Mouse (Mus musculus): ENCODE data around the gene Commd2. TPM values are rescaled to one million over a fixed set of nuclear protein-coding genes. Genes with fewer than 3 reads are reported as not detected.

Gene Commd2
- total and polyA plus RNA-seq, 3 experiments: 35.3 to 65.3 (median 53.2) TPM

DNA sequence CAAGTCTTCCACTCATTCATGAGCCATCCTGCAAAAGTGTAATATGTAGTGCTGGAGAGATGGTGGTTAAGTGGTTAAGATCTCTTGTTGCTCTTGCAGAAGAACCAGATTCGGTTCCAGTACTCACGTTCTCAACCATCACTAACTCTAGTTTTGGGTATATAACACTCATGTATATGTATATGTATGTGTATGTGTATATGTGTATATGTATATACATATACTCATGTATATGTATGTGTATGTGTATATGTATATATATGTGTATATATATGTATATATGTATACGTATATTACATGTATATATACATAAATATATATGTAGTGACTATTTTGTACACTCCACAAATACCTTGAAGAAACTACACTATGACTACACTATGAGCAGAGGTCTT is 347 bp upstream of the Commd2 start:
- DNase-seq (ENCODE audit: extremely low read depth): no peak
- H3K36me3 ChIP-seq (replicated peaks in 1 of 2; ENCODE audit: control insufficient read depth in 1 of 2, insufficient read depth in 1 of 2, low read length in 1 of 2): peaks cover 2 to 15% of the 10 kb centered on the region in 2 experiments
- no peak for TF ChIP-seq HCFC1 (IDR thresholded peaks at IDR 0.05; ENCODE audit: low read depth, low read length)
- no peak for TF ChIP-seq KAT2A (IDR thresholded peaks at IDR 0.05; ENCODE audit: insufficient replicate concordance, low read length)
- no peak for TF ChIP-seq CHD1 (IDR thresholded peaks at IDR 0.05; ENCODE audit: low read depth, low read length)
- no peak for TF ChIP-seq CHD2 (IDR thresholded peaks at IDR 0.05; ENCODE audit: low read length)
- peak; percentile 5; the same call in 1 of the 2 replicates for TF ChIP-seq NELFE (IDR thresholded peaks at IDR 0.05; ENCODE audit: low read depth, low read length)
- TF ChIP-seq TCF12 (IDR thresholded peaks at IDR 0.05; ENCODE audit: low read depth, low read length): no peak
- dilution Hi-C loops (cut with MboI; ENCODE audit: extremely low pct_ligation_motif_present, extremely low pct_unique_long_range_greater_than_20kb, low sequenced_read_pairs) (no loop called here), in situ Hi-C loops (cut with MboI; ENCODE audit: low pct_ligation_motif_present, low pct_unique_long_range_greater_than_20kb, low sequenced_read_pairs) (loop anchor here (25.0 kb wide), 1 partner anchor 460 kb away; no protein-coding TSS in a partner anchor)
- peaks cover 11% of the 10 kb centered on the region for H3K79me2 ChIP-seq (replicated peaks; ENCODE audit: control insufficient read depth, extremely low read depth, insufficient read depth, poor library complexity, severe bottlenecking)
- no peak overlapping the region for H3K27ac ChIP-seq (ENCODE audit: insufficient read depth, low read depth)
- no peaks in the 10 kb centered on the region for H3K9me3 ChIP-seq (replicated peaks; ENCODE audit: low read length)
- H3K4me1 ChIP-seq (ENCODE audit: control insufficient read depth in 1 of 2, insufficient read depth in 2 of 2): peaks cover 0 to 14% of the 10 kb centered on the region in 2 experiments; a peak in 2 of 4 replicates
- H3K9ac ChIP-seq (ENCODE audit: insufficient read depth, low read depth): peak overlapping the region; percentile 47
- H3K4me2 ChIP-seq (ENCODE audit: insufficient read depth, low read depth, poor library complexity, severe bottlenecking): peak overlapping the region; percentile 63; the same call in 1 of the 2 replicates
- no peaks in the 10 kb centered on the region for H3K27me3 ChIP-seq (replicated peaks)
- peak overlapping the region; percentile 81 to 83 (median 82) for H3K4me3 ChIP-seq (replicated peaks in 1 of 3; ENCODE audit: low read depth in 2 of 3, low read length in 2 of 3, poor library complexity in 1 of 3)

DNA sequence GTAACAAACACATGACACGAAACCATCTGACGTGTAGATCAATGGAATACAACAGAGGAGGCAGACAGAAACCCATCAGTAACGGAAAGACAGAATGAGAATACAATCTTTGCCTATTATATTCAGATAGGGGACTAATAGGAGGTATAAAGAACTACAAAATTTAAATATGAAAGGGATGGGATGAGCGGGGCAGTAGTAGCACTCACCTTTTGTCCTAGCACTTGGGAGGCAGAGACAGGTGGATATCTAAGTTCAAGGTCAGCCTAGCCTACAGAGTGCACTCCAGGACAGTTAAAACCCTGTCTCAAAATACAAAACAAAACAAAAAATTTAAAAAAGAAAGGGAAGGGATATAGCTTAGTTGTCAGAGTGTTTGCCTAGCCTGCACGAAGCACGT is 8.3 kb downstream of the Commd2 start:
- Histone ChIP-seq H3K27ac (ENCODE audit: insufficient read depth, low read depth) (no peak overlapping the region), H3K36me3 (replicated peaks in 1 of 2; ENCODE audit: control insufficient read depth in 1 of 2, insufficient read depth in 1 of 2, low read length in 1 of 2) (peaks cover 16 to 42% of the 10 kb centered on the region in 2 experiments), H3K27me3 (replicated peaks) (no peaks in the 10 kb centered on the region), H3K4me1 (ENCODE audit: control insufficient read depth in 1 of 2, insufficient read depth in 2 of 2) (no peaks in the 10 kb centered on the region), H3K4me2 (ENCODE audit: insufficient read depth, low read depth, poor library complexity, severe bottlenecking) (no peak overlapping the region), H3K9me3 (replicated peaks; ENCODE audit: low read length) (no peaks in the 10 kb centered on the region), H3K79me2 (replicated peaks; ENCODE audit: control insufficient read depth, extremely low read depth, insufficient read depth, poor library complexity, severe bottlenecking) (no peaks in the 10 kb centered on the region), H3K9ac (ENCODE audit: insufficient read depth, low read depth) (no peak overlapping the region), H3K4me3 (replicated peaks in 1 of 3; ENCODE audit: low read depth in 2 of 3, low read length in 2 of 3, poor library complexity in 1 of 3) (no peak overlapping the region)
- in situ Hi-C loops (cut with MboI; ENCODE audit: low pct_ligation_motif_present, low pct_unique_long_range_greater_than_20kb, low sequenced_read_pairs) (no loop called here), dilution Hi-C loops (cut with MboI; ENCODE audit: extremely low pct_ligation_motif_present, extremely low pct_unique_long_range_greater_than_20kb, low sequenced_read_pairs) (no loop called here)
- DNase-seq (ENCODE audit: extremely low read depth): no peak
- TF ChIP-seq PAX5 (IDR thresholded peaks at IDR 0.05; ENCODE audit: low read length) (no peak), MYC (IDR thresholded peaks at IDR 0.05; ENCODE audit: low read depth, low read length) (no peak), HCFC1 (IDR thresholded peaks at IDR 0.05; ENCODE audit: low read depth, low read length) (no peak), ZKSCAN1 (IDR thresholded peaks at IDR 0.05; ENCODE audit: borderline replicate concordance, low read depth, low read length) (no peak), ELF1 (IDR thresholded peaks at IDR 0.05; ENCODE audit: low read depth, low read length) (no peak)

DNA sequence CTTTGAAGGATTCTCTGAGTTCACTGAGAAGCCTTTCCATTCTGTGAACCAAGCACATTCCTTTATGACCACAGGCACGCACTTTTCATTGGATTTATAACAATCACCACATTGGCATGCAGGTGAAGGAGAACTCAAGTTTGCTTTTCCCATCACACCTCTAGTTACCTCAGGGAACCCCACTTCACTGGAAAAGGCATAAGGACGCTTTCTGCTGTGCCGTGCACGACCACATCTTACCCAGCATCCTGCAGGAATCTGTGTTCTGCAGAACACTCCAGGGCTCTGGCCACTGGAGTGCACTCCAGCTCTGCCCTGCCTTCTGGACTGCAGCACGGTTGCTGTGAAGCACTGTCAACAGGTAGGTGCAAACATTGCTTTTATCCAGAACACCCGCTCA is 13.9 kb downstream of the Commd2 start:
- no peak for TF ChIP-seq BHLHE40 (IDR thresholded peaks at IDR 0.05; ENCODE audit: low read depth, low read length)
- TF ChIP-seq CHD1 (IDR thresholded peaks at IDR 0.05; ENCODE audit: low read depth, low read length): no peak
- TF ChIP-seq JUND (conservative IDR thresholded peaks at IDR 0.05; ENCODE audit: low read depth, low read length): no peak
- TF ChIP-seq MYC (IDR thresholded peaks at IDR 0.05; ENCODE audit: low read depth, low read length): no peak
- TF ChIP-seq NRF1 (IDR thresholded peaks at IDR 0.05; ENCODE audit: low read depth, low read length): no peak
- TF ChIP-seq USF2 (conservative IDR thresholded peaks at IDR 0.05; ENCODE audit: low read depth, low read length): no peak
- TF ChIP-seq JUN (IDR thresholded peaks at IDR 0.05; ENCODE audit: insufficient read depth, low read depth, low read length): no peak
- no peak for TF ChIP-seq MAFK (IDR thresholded peaks at IDR 0.05; ENCODE audit: insufficient replicate concordance, low read length)
- in situ Hi-C loops (cut with MboI; ENCODE audit: low pct_ligation_motif_present, low pct_unique_long_range_greater_than_20kb, low sequenced_read_pairs): no loop called here
- H3K27ac ChIP-seq (ENCODE audit: insufficient read depth, low read depth): no peak overlapping the region
- no peak overlapping the region for H3K9ac ChIP-seq (ENCODE audit: insufficient read depth, low read depth)
- peaks cover 0 to 14% of the 10 kb centered on the region in 2 experiments for H3K36me3 ChIP-seq (replicated peaks in 1 of 2; ENCODE audit: control insufficient read depth in 1 of 2, insufficient read depth in 1 of 2, low read length in 1 of 2)
- H3K79me2 ChIP-seq (replicated peaks; ENCODE audit: control insufficient read depth, extremely low read depth, insufficient read depth, poor library complexity, severe bottlenecking): no peaks in the 10 kb centered on the region
- no peaks in the 10 kb centered on the region for H3K9me3 ChIP-seq (replicated peaks; ENCODE audit: low read length)
- no peak for DNase-seq (ENCODE audit: extremely low read depth)
- no peaks in the 10 kb centered on the region; a peak in 1 of 4 replicates for H3K4me1 ChIP-seq (ENCODE audit: control insufficient read depth in 1 of 2, insufficient read depth in 2 of 2)
- dilution Hi-C loops (cut with MboI; ENCODE audit: extremely low pct_ligation_motif_present, extremely low pct_unique_long_range_greater_than_20kb, low sequenced_read_pairs): no loop called here
- no peak overlapping the region for H3K4me2 ChIP-seq (ENCODE audit: insufficient read depth, low read depth, poor library complexity, severe bottlenecking)
- H3K4me3 ChIP-seq (replicated peaks in 1 of 3; ENCODE audit: low read depth in 2 of 3, low read length in 2 of 3, poor library complexity in 1 of 3): no peak overlapping the region
- no peaks in the 10 kb centered on the region for H3K27me3 ChIP-seq (replicated peaks)
